Mouse (Mus musculus) intestine, postnatal 0 days (tissue): ENCODE measurements around the gene Gm10376. TPM values are rescaled to one million over a fixed set of nuclear protein-coding genes. Genes with fewer than 3 reads are reported as not detected.
"Not testable (repeated sequence)": the region's sequence is repeated elsewhere in the genome, so short reads cannot be mapped to it uniquely, and the experiment has no call there.

ENCODE experiments used
- ATAC-seq: fragments of 200-750 bp; cut with Nextera tagmentation; 2 replicates; pipeline ENCODE4 v1.8.0; 2017; ENCODE audit warnings: mild to moderate bottlenecking, moderate TSS enrichment, moderate library complexity
- H3K27ac ChIP-seq: fragments of 300-500 bp; sonication (generic); 2 replicates; pipeline ENCODE4 v1.5.1; 2014; ENCODE audit warnings: mild to moderate bottlenecking, low read depth, low read length, moderate library complexity
- H3K27me3 ChIP-seq: fragments of 300-500 bp; sonication (generic); replicated peaks from 2 replicates; pipeline ENCODE4 v1.6.1; 2014; ENCODE audit warnings: low read length, mixed read lengths; ENCODE audit not compliant: control insufficient read depth, insufficient read depth
- H3K36me3 ChIP-seq: fragments of 300-500 bp; sonication (generic); 2 replicates; pipeline ENCODE4 v1.6.1; 2014; ENCODE audit warnings: mild to moderate bottlenecking, moderate library complexity; ENCODE audit not compliant: control insufficient read depth, insufficient read depth
- H3K4me1 ChIP-seq: fragments of 300-500 bp; sonication (generic); replicated peaks from 2 replicates; pipeline ENCODE4 v1.6.1; 2014; ENCODE audit warnings: antibody characterized with exemption, low read length, mixed read lengths; ENCODE audit not compliant: control insufficient read depth, insufficient read depth
- H3K4me2 ChIP-seq: fragments of 300-500 bp; sonication (generic); replicated peaks from 2 replicates; pipeline ENCODE4 v1.6.1; 2014; ENCODE audit warnings: low read depth, mild to moderate bottlenecking, moderate library complexity
- H3K4me3 ChIP-seq: fragments of 300-500 bp; sonication (generic); 2 replicates; pipeline ENCODE4 v1.5.1; 2014; ENCODE audit warnings: low read depth, low read length
- H3K9ac ChIP-seq: fragments of 300-500 bp; sonication (generic); 2 replicates; pipeline ENCODE4 v1.6.1; 2014; ENCODE audit warnings: mild to moderate bottlenecking, low read depth, low read length
- H3K9me3 ChIP-seq: fragments of 300-500 bp; sonication (generic); 2 replicates; pipeline ENCODE4 v1.6.1; 2016; ENCODE audit warnings: mixed run types; ENCODE audit not compliant: control insufficient read depth
- WGBS: fragments of 180-500 bp; shearing (Covaris S2); extraction: QIAGEN DNeasy Blood & Tissue Kit; methylation state at CpG from one replicate; pipeline ENCODE4 v1.1.7; 2014; 5-methylcytosine and 5-hydroxymethylcytosine counted together
- polyA plus RNA-seq: library from polyadenylated mRNA; unstranded; fragments of >200 nt; fragmentation: Nextera tagmentation; extraction: Ambion mirVana; gene quantifications from 2 replicates; pipeline ENCODE4 v1.2.1, GENCODE M21; 2015

Gene Gm10376
- not detected in 2 replicates for polyA plus RNA-seq

GRCm38 (mm10) chr14:43015528-43015927, at the start of gene Gm10376:
Gene Gm10376, minus strand, starts transcription at chr14:43015628.
- H3K4me1 ChIP-seq, H3K27me3 ChIP-seq, H3K36me3 ChIP-seq, H3K4me2 ChIP-seq, H3K9me3 ChIP-seq, ATAC-seq, H3K27ac ChIP-seq, H3K9ac ChIP-seq, H3K4me3 ChIP-seq: not testable (repeated sequence)

GRCm38 (mm10) chr14:43060179-43060578, 44.8 kb upstream of the Gm10376 start:
- not testable (repeated sequence) for H3K4me3 ChIP-seq, H3K27me3 ChIP-seq, H3K9me3 ChIP-seq, H3K4me2 ChIP-seq, H3K4me1 ChIP-seq, H3K9ac ChIP-seq, H3K36me3 ChIP-seq, H3K27ac ChIP-seq, ATAC-seq
- 69% methylated on average over 4 of the region's 4 CpGs for WGBS

- WGBS: 77% methylated on average over 3 of the region's 3 CpGs
- not testable (repeated sequence) for H3K4me2 ChIP-seq, H3K27ac ChIP-seq, H3K9me3 ChIP-seq, H3K9ac ChIP-seq, H3K36me3 ChIP-seq, ATAC-seq, H3K4me1 ChIP-seq, H3K4me3 ChIP-seq, H3K27me3 ChIP-seq
Observed at GRCm38 (mm10) chr14:43058063-43058462, 42.6 kb upstream of the Gm10376 start.

GRCm38 (mm10) chr14:42993524-42993923, 21.9 kb downstream of the Gm10376 start, which contains the start of gene Gm8082:
Gene Gm8082, minus strand, starts transcription at chr14:42993624.
- H3K4me3 ChIP-seq, H3K36me3 ChIP-seq, H3K27me3 ChIP-seq, H3K4me2 ChIP-seq, H3K9ac ChIP-seq, H3K4me1 ChIP-seq, H3K27ac ChIP-seq, ATAC-seq, H3K9me3 ChIP-seq: not testable (repeated sequence)
- WGBS: no CpG with 5 or more reads among the region's 1 CpGs

Other genes starting within 250 kb of the Gm10376 start
- gene Gm3015, start 246.8 kb downstream of the Gm10376 start, polyA plus RNA-seq: not detected in 2 replicates
- gene Gm10377, start 217.6 kb downstream of the Gm10376 start, polyA plus RNA-seq: not detected in 2 replicates
- not detected in 2 replicates for gene Gm21977, start 162.2 kb downstream of the Gm10376 start, polyA plus RNA-seq
- gene Gm8082, start 22.0 kb downstream of the Gm10376 start, polyA plus RNA-seq: not detected in 2 replicates
- gene Gm8094, start 61.0 kb upstream of the Gm10376 start, polyA plus RNA-seq: not detected in 2 replicates
- gene Gm8104, start 85.0 kb upstream of the Gm10376 start, polyA plus RNA-seq: not detected in 2 replicates
- gene Gm7233, start 164.2 kb upstream of the Gm10376 start, polyA plus RNA-seq: not detected in 2 replicates
- gene Gm8122, start 219.7 kb upstream of the Gm10376 start, polyA plus RNA-seq: not detected in 2 replicates
- gene Gm8126, start 243.0 kb upstream of the Gm10376 start, polyA plus RNA-seq: not detected in 2 replicates